Mouse (Mus musculus): ENCODE measurements around the gene Olfr132. TPM values are rescaled to one million over a fixed set of nuclear protein-coding genes. Genes with fewer than 3 reads are reported as not detected.

The Olfr132 gene
- polyA plus RNA-seq (2014; fragmentation: Illumina TruSeq; extraction: RNeasy Lipid Tissue Mini Kit (QIAGEN cat#74804); ENCODE audit: low read depth, low replicate concordance): not detected

GRCm38 (mm10) chr17:38134426-38134825 lies at the start of gene Olfr132:
Olfr132 (minus strand) TSS chr17:38134526.

GRCm38 (mm10) chr17:38171088-38171487 lies 36.8 kb upstream of the Olfr132 start, which contains the start of gene Olfr134:
Olfr134 (plus strand) TSS chr17:38171388.

GRCm38 (mm10) chr17:38144981-38145380 lies 10.7 kb upstream of the Olfr132 start, which contains the start of gene Olfr133:
Olfr133 (plus strand) TSS chr17:38145281.

GRCm38 (mm10) chr17:38088593-38088992 lies 45.7 kb downstream of the Olfr132 start, which contains the start of gene Olfr131:
Olfr131 (minus strand) TSS chr17:38088693.

Other genes with a start within 250 kb of the Olfr132 start
- gene Olfr127, start 234.1 kb downstream of the Olfr132 start, polyA plus RNA-seq (2014; fragmentation: Illumina TruSeq; extraction: RNeasy Lipid Tissue Mini Kit (QIAGEN cat#74804); ENCODE audit: low read depth, low replicate concordance): not detected
- gene Olfr128, start 214.0 kb downstream of the Olfr132 start, polyA plus RNA-seq (2014; fragmentation: Illumina TruSeq; extraction: RNeasy Lipid Tissue Mini Kit (QIAGEN cat#74804); ENCODE audit: low read depth, low replicate concordance): not detected
- gene Olfr761, start 181.4 kb downstream of the Olfr132 start, polyA plus RNA-seq (2014; fragmentation: Illumina TruSeq; extraction: RNeasy Lipid Tissue Mini Kit (QIAGEN cat#74804); ENCODE audit: low read depth, low replicate concordance): not detected
- not detected for gene Olfr129, start 74.4 kb downstream of the Olfr132 start, polyA plus RNA-seq (2014; fragmentation: Illumina TruSeq; extraction: RNeasy Lipid Tissue Mini Kit (QIAGEN cat#74804); ENCODE audit: low read depth, low replicate concordance)
- not detected for gene Olfr130, start 70.6 kb downstream of the Olfr132 start, polyA plus RNA-seq (2014; fragmentation: Illumina TruSeq; extraction: RNeasy Lipid Tissue Mini Kit (QIAGEN cat#74804); ENCODE audit: low read depth, low replicate concordance)
- gene Olfr131, start 45.8 kb downstream of the Olfr132 start, polyA plus RNA-seq (2014; fragmentation: Illumina TruSeq; extraction: RNeasy Lipid Tissue Mini Kit (QIAGEN cat#74804); ENCODE audit: low read depth, low replicate concordance): not detected
- not detected for gene Olfr133, start 10.8 kb upstream of the Olfr132 start, polyA plus RNA-seq (2014; fragmentation: Illumina TruSeq; extraction: RNeasy Lipid Tissue Mini Kit (QIAGEN cat#74804); ENCODE audit: low read depth, low replicate concordance)
- not detected for gene Olfr134, start 36.9 kb upstream of the Olfr132 start, polyA plus RNA-seq (2014; fragmentation: Illumina TruSeq; extraction: RNeasy Lipid Tissue Mini Kit (QIAGEN cat#74804); ENCODE audit: low read depth, low replicate concordance)
- gene Olfr135, start 69.8 kb upstream of the Olfr132 start, polyA plus RNA-seq (2014; fragmentation: Illumina TruSeq; extraction: RNeasy Lipid Tissue Mini Kit (QIAGEN cat#74804); ENCODE audit: low read depth, low replicate concordance): not detected
- gene Olfr138, start 126.5 kb upstream of the Olfr132 start, polyA plus RNA-seq (2014; fragmentation: Illumina TruSeq; extraction: RNeasy Lipid Tissue Mini Kit (QIAGEN cat#74804); ENCODE audit: low read depth, low replicate concordance): not detected
- not detected for gene Olfr137, start 173.0 kb upstream of the Olfr132 start, polyA plus RNA-seq (2014; fragmentation: Illumina TruSeq; extraction: RNeasy Lipid Tissue Mini Kit (QIAGEN cat#74804); ENCODE audit: low read depth, low replicate concordance)
- gene Olfr136, start 195.3 kb upstream of the Olfr132 start, polyA plus RNA-seq (2014; fragmentation: Illumina TruSeq; extraction: RNeasy Lipid Tissue Mini Kit (QIAGEN cat#74804); ENCODE audit: low read depth, low replicate concordance): not detected

Data from sigmoid colon, adult 10 weeks (tissue).